Mouse (Mus musculus): ENCODE data around the gene E2f3. TPM values are rescaled to one million over a fixed set of nuclear protein-coding genes. Genes with fewer than 3 reads are reported as not detected.

E2f3 gene
- polyA plus RNA-seq, 1 experiment from 2014 or later = 19.0 TPM

DNA sequence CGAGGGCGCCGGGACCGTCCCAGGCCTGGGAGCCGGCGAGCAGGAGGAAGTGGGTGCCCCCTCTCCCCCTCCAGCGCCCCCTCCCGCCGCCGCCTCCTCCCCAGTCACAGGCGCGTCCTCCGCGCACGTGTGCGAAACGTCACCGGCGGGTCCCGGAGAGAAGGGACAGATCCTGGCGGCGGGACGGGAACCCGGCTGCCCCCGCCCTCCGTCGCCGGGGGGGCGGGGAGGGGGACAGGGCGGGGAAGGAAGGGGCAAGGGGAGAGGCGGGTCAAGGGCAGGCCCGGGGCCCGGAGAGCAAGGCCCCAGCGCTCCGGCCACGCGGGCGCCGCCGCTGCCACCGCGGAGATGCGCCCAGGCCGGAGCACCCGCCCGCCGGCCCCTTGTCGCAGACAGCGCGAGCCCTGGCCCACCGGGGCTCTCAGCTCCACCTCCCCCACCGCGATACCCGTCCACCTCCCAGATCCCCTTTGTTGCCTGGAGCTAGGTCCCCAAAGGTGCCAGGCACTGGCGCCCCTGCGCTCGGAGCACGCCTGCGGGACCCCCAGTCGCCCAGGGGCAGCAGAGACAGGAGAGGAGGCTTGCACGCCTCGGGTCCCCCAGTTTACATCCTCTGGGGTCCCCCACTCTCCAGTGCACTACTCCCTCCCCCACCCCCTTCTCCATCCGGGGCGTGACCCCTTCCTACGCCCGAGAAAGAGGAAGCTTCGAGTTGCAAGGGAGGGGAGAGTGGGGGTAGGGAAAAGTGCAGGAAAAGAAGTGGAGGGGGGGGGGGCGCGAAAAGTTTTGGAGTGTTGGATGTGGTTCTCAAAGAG, 1.4 kb downstream of the E2f3 start:
- Histone ChIP-seq H3K9ac (ENCODE audit: low read length) (peak overlapping the region; percentile 100), H3K4me1 (ENCODE audit: control insufficient read depth, insufficient read depth, low read length) (no peaks in the 10 kb centered on the region), H3K4me2 (ENCODE audit: low read depth, severe bottlenecking) (peak overlapping the region; percentile 78), H3K9me3 (ENCODE audit: control insufficient read depth, low read length) (no peaks in the 10 kb centered on the region), H3K36me3 (ENCODE audit: control insufficient read depth, insufficient read depth, low read length) (no peaks in the 10 kb centered on the region), H3K27ac (replicated peaks; ENCODE audit: low read depth, low read length) (peak overlapping the region; percentile 99), H3K27me3 (ENCODE audit: control insufficient read depth, insufficient read depth, low read length) (no peaks in the 10 kb centered on the region), H3K4me3 (ENCODE audit: low read depth, low read length) (peak overlapping the region; percentile 97)
- ATAC-seq (ENCODE audit: insufficient number of reproducible peaks, low FRiP score, low TSS enrichment, low read depth) (peak; percentile 42), DNase-seq (ENCODE audit: low spot score) (peak; percentile 84)
- WGBS = under 1% methylated on average over 30 of the region's 69 CpGs

DNA sequence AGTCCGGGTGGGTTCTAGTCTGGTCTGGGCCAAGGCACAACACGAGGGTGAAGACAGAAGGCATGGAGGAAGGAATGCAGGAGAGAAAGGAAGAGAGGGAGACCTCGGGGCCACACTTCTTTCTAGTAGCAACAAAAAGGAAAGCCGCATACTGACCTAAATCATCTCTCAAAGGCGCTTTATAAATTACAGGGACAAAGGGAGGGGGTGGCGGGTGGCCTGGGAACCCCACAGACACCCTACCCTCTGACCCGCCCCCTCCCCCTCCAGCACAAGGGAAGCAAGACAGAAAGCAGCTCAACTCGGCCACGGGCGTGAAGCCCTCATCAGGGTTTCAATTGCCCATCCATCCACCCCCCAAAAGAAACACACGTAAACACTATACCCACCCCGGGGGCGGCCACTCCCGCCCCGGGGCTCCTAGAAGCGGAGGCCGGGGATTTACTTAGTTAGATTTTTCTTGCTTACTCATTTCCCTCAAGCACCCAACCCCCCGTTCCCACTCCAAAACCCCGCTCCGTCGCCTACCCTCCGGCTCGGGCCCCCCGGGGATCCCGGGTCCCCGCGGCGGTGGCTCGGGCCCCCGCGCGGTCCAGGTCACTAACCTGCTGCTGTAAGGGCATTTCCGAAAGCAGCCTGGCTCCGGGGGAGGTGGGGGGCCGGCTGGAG, 2.2 kb downstream of the E2f3 start:
- H3K9me3 ChIP-seq (ENCODE audit: control insufficient read depth, low read length) = no peaks in the 10 kb centered on the region
- peak overlapping the region; percentile 97 for H3K4me3 ChIP-seq (ENCODE audit: low read depth, low read length)
- H3K36me3 ChIP-seq (ENCODE audit: control insufficient read depth, insufficient read depth, low read length) = 0 out of 2 replicates have a peak, but pooled peaks cover 4% of the 10 kb centered on the region
- under 1% methylated on average over 33 of the region's 35 CpGs for WGBS
- H3K27me3 ChIP-seq (ENCODE audit: control insufficient read depth, insufficient read depth, low read length) = no peaks in the 10 kb centered on the region
- DNase-seq (ENCODE audit: low spot score) (peak; percentile 52), ATAC-seq (ENCODE audit: insufficient number of reproducible peaks, low FRiP score, low TSS enrichment, low read depth) (no peak)
- no peaks in the 10 kb centered on the region for H3K4me1 ChIP-seq (ENCODE audit: control insufficient read depth, insufficient read depth, low read length)
- H3K27ac ChIP-seq (replicated peaks; ENCODE audit: low read depth, low read length) = peak overlapping the region; percentile 99
- H3K9ac ChIP-seq (ENCODE audit: low read length) = peak overlapping the region; percentile 100
- H3K4me2 ChIP-seq (ENCODE audit: low read depth, severe bottlenecking) = peak overlapping the region; percentile 78

DNA sequence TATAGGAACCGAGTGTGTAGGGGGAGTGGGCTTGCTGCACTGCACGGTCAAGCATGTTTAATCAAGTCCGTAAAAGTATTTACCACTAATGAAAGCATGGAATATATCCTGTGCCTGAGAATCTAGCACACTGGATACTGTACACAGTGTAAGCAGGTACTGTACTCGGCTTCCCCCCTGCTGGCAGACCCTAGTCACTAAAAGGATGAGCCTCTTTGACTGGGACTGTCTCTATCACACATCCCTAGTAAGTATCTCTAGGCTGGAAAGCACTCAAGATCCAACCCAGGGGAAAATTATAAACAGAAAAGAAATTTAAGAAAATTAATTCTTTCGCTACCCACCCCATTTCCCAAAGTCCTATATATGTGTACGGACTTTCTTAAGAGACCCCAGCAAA, 2.8 kb downstream of the E2f3 start:
- Histone ChIP-seq H3K27me3 (ENCODE audit: control insufficient read depth, insufficient read depth, low read length) (no peaks in the 10 kb centered on the region), H3K36me3 (ENCODE audit: control insufficient read depth, insufficient read depth, low read length) (0 out of 2 replicates have a peak, but pooled peaks cover 4% of the 10 kb centered on the region), H3K9me3 (ENCODE audit: control insufficient read depth, low read length) (no peaks in the 10 kb centered on the region), H3K9ac (ENCODE audit: low read length) (peak overlapping the region; percentile 100), H3K4me2 (ENCODE audit: low read depth, severe bottlenecking) (peak overlapping the region; percentile 78), H3K27ac (replicated peaks; ENCODE audit: low read depth, low read length) (no peak overlapping the region), H3K4me1 (ENCODE audit: control insufficient read depth, insufficient read depth, low read length) (no peaks in the 10 kb centered on the region), H3K4me3 (ENCODE audit: low read depth, low read length) (peak overlapping the region; percentile 97)
- 37% methylated on average over 6 of the region's 6 CpGs for WGBS
- ATAC-seq (ENCODE audit: insufficient number of reproducible peaks, low FRiP score, low TSS enrichment, low read depth) (no peak), DNase-seq (ENCODE audit: low spot score) (peak; percentile 32)

DNA sequence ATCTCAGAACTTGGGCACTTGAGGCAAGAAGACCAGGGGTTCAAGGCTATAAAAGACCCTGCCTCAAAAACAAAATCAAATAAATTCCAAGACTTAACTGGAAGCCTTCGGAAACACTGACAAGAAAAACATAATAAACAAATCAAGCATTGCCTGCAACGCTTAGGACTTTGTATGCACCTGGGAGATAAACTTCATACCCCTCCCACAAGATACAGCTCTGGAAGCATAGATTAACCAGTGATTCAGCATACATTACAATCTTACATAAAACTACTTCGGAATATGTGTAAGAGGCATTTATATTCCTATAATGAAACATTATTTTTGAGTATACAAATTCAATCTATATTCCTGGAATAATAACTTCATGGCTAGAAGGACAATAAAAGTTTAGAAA, 3.5 kb downstream of the E2f3 start:
- Histone ChIP-seq H3K27me3 (ENCODE audit: control insufficient read depth, insufficient read depth, low read length) (no peaks in the 10 kb centered on the region), H3K9ac (ENCODE audit: low read length) (no peak overlapping the region), H3K27ac (replicated peaks; ENCODE audit: low read depth, low read length) (no peak overlapping the region), H3K4me1 (ENCODE audit: control insufficient read depth, insufficient read depth, low read length) (no peaks in the 10 kb centered on the region), H3K9me3 (ENCODE audit: control insufficient read depth, low read length) (no peaks in the 10 kb centered on the region), H3K36me3 (ENCODE audit: control insufficient read depth, insufficient read depth, low read length) (0 out of 2 replicates have a peak, but pooled peaks cover 6% of the 10 kb centered on the region), H3K4me3 (ENCODE audit: low read depth, low read length) (no peak overlapping the region), H3K4me2 (ENCODE audit: low read depth, severe bottlenecking) (no peak overlapping the region)
- WGBS = 70% methylated on average over 3 of the region's 3 CpGs
- DNase-seq (ENCODE audit: low spot score) (no peak), ATAC-seq (ENCODE audit: insufficient number of reproducible peaks, low FRiP score, low TSS enrichment, low read depth) (no peak)

DNA sequence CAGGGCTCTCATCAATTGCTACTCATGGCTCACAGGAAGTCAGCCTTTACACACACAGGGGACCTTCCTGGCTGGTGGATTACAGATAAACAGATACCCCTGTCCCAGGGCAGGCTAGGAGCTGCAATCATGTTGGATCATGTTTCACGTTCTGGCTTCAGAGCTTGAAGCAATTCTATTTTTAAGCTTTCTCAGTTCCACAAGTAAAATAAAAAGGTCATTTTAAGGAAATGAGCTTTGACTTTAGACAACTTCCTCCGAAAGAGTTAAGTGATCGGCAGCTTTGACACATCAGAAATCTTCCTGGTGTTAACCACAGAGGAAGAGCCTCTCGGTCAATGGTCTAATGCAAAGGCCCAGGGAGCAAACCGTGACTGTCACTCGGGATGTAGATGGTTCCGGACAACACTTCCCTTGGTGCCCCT, 6.7 kb downstream of the E2f3 start:
- no peaks in the 10 kb centered on the region for H3K4me1 ChIP-seq (ENCODE audit: control insufficient read depth, insufficient read depth, low read length)
- no peak overlapping the region for H3K27ac ChIP-seq (replicated peaks; ENCODE audit: low read depth, low read length)

DNA sequence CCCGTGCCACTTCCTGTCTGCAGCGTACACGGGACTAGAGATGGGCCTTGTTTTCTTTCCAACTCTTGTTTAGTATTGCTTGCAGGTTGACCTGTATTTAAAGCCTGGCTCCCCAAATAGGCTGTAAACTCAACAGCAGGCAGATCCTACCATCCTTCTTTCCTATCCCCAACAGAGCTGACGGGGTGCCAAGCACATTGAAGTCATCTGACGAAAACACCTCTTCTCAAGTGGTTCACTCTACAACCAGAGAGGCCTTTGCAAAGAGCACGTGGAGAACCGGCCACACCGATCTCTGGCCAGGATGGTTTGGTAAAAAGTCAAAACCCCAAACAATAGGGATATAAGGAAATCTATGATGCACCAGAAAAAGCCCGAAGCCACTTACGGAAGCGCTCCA, 8.5 kb downstream of the E2f3 start:
- no peaks in the 10 kb centered on the region for H3K4me1 ChIP-seq (ENCODE audit: control insufficient read depth, insufficient read depth, low read length)
- ATAC-seq (ENCODE audit: insufficient number of reproducible peaks, low FRiP score, low TSS enrichment, low read depth) = no peak
- no peak for DNase-seq (ENCODE audit: low spot score)
- H3K9me3 ChIP-seq (ENCODE audit: control insufficient read depth, low read length) = no peaks in the 10 kb centered on the region
- H3K27me3 ChIP-seq (ENCODE audit: control insufficient read depth, insufficient read depth, low read length) = no peaks in the 10 kb centered on the region
- H3K36me3 ChIP-seq (ENCODE audit: control insufficient read depth, insufficient read depth, low read length) = 0 out of 2 replicates have a peak, but pooled peaks cover 6% of the 10 kb centered on the region
- WGBS = 93% methylated on average over 11 of the region's 11 CpGs
- no peak overlapping the region for H3K9ac ChIP-seq (ENCODE audit: low read length)
- H3K4me3 ChIP-seq (ENCODE audit: low read depth, low read length) = no peak overlapping the region
- H3K27ac ChIP-seq (replicated peaks; ENCODE audit: low read depth, low read length) = no peak overlapping the region
- H3K4me2 ChIP-seq (ENCODE audit: low read depth, severe bottlenecking) = no peak overlapping the region

More for the DNA sequence above, 6.7 kb downstream of the E2f3 start:
- H3K9me3 ChIP-seq (ENCODE audit: control insufficient read depth, low read length) = no peaks in the 10 kb centered on the region
- no peak for ATAC-seq (ENCODE audit: insufficient number of reproducible peaks, low FRiP score, low TSS enrichment, low read depth)
- no peak overlapping the region for H3K9ac ChIP-seq (ENCODE audit: low read length)
- no peaks in the 10 kb centered on the region for H3K27me3 ChIP-seq (ENCODE audit: control insufficient read depth, insufficient read depth, low read length)
- no peak overlapping the region for H3K4me2 ChIP-seq (ENCODE audit: low read depth, severe bottlenecking)
- H3K36me3 ChIP-seq (ENCODE audit: control insufficient read depth, insufficient read depth, low read length) = 0 out of 2 replicates have a peak, but pooled peaks cover 6% of the 10 kb centered on the region
- DNase-seq (ENCODE audit: low spot score) = no peak
- WGBS = 82% methylated on average over 7 of the region's 7 CpGs
- no peak overlapping the region for H3K4me3 ChIP-seq (ENCODE audit: low read depth, low read length)

DNA sequence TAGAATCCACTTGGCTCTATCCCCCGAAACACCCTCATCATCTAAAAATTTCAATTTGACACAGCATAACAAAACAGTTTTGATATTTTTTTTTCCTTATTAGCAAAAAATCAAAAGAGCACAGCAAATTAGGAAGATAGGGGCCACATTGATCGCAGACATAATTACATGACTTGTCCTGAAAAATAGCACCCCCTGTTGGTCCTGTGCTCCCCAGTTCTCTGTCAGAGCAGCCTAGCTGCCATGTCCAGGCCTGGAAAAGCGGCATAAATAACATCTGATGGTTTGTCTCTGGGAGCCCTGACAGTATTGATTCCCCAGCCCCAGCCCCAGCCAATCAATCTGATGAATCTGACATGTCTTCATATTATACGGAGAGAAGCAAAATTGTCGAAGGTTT, 11.8 kb downstream of the E2f3 start:
- Histone ChIP-seq H3K9me3 (ENCODE audit: control insufficient read depth, low read length) (no peaks in the 10 kb centered on the region), H3K4me2 (ENCODE audit: low read depth, severe bottlenecking) (no peak overlapping the region), H3K36me3 (ENCODE audit: control insufficient read depth, insufficient read depth, low read length) (0 out of 2 replicates have a peak, but pooled peaks cover 4% of the 10 kb centered on the region), H3K27ac (replicated peaks; ENCODE audit: low read depth, low read length) (no peak overlapping the region), H3K4me3 (ENCODE audit: low read depth, low read length) (no peak overlapping the region), H3K4me1 (ENCODE audit: control insufficient read depth, insufficient read depth, low read length) (no peaks in the 10 kb centered on the region), H3K9ac (ENCODE audit: low read length) (no peak overlapping the region), H3K27me3 (ENCODE audit: control insufficient read depth, insufficient read depth, low read length) (no peaks in the 10 kb centered on the region)
- no peak for ATAC-seq (ENCODE audit: insufficient number of reproducible peaks, low FRiP score, low TSS enrichment, low read depth)
- no peak for DNase-seq (ENCODE audit: low spot score)
- 90% methylated on average over 5 of the region's 5 CpGs for WGBS

DNA sequence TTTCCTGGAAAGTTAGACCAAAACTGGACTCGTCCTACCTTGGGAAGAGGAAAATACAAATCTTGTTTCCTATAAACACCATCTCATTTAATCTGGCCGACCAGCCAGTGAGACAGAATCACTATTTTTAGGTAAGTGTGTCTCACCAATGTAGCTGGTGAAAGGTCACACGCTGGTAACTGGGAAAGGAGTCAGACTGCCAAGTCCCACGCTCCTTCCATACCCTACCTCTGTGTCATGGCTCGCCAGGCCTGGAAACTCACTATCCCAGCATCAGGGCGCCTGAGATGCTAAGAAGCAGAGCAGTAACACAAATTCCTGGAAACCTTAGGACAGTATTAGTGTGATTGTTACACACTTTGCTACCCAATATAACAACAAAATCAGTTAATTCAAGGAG, 12.3 kb downstream of the E2f3 start:
- Histone ChIP-seq H3K27me3 (ENCODE audit: control insufficient read depth, insufficient read depth, low read length) (no peaks in the 10 kb centered on the region), H3K4me2 (ENCODE audit: low read depth, severe bottlenecking) (no peak overlapping the region), H3K36me3 (ENCODE audit: control insufficient read depth, insufficient read depth, low read length) (0 out of 2 replicates have a peak, but pooled peaks cover 2% of the 10 kb centered on the region), H3K9ac (ENCODE audit: low read length) (no peak overlapping the region), H3K9me3 (ENCODE audit: control insufficient read depth, low read length) (no peaks in the 10 kb centered on the region), H3K4me3 (ENCODE audit: low read depth, low read length) (no peak overlapping the region), H3K4me1 (ENCODE audit: control insufficient read depth, insufficient read depth, low read length) (no peaks in the 10 kb centered on the region), H3K27ac (replicated peaks; ENCODE audit: low read depth, low read length) (no peak overlapping the region)
- DNase-seq (ENCODE audit: low spot score) (no peak), ATAC-seq (ENCODE audit: insufficient number of reproducible peaks, low FRiP score, low TSS enrichment, low read depth) (no peak)
- 90% methylated on average over 6 of the region's 6 CpGs for WGBS

Data from limb, embryonic 11.5 days (tissue).